Mouse (Mus musculus) forebrain, embryonic 11.5 days (tissue): ENCODE results near the gene Pdpk1. TPM values are rescaled to one million over a fixed set of nuclear protein-coding genes. Genes with fewer than 3 reads are reported as not detected.

ENCODE experiments used
- ATAC-seq: fragments of 200-750 bp; cut with Nextera tagmentation; replicated peaks from 2 replicates; pipeline ENCODE4 v1.8.0; 2017; ENCODE audit warnings: moderate TSS enrichment; ENCODE audit not compliant: low FRiP score
- DNase-seq: peaks from one replicate; pipeline ENCODE4 v3.0.0-alpha.2; 2017; ENCODE audit warnings: low spot score
- H3K27ac ChIP-seq: fragments of 300-500 bp; sonication (generic); 2 replicates; pipeline ENCODE4 v1.5.1; 2014; ENCODE audit warnings: low read depth, low read length
- H3K27me3 ChIP-seq: fragments of 300-500 bp; sonication (generic); 2 replicates; pipeline ENCODE4 v1.6.1; 2014; ENCODE audit warnings: mild to moderate bottlenecking, low read length, mixed read lengths; ENCODE audit not compliant: control insufficient read depth, insufficient read depth
- H3K36me3 ChIP-seq: fragments of 300-500 bp; sonication (generic); 2 replicates; pipeline ENCODE4 v1.6.1; 2014; ENCODE audit warnings: mild to moderate bottlenecking, low read length, moderate library complexity, mixed read lengths; ENCODE audit not compliant: control insufficient read depth, insufficient read depth
- H3K4me1 ChIP-seq: fragments of 300-500 bp; sonication (generic); replicated peaks from 2 replicates; pipeline ENCODE4 v1.6.1; 2014; ENCODE audit warnings: low read length, mixed read lengths; ENCODE audit not compliant: control insufficient read depth, insufficient read depth
- H3K4me2 ChIP-seq: fragments of 300-500 bp; sonication (generic); 2 replicates; pipeline ENCODE4 v1.6.1; 2014; ENCODE audit warnings: low read depth, mild to moderate bottlenecking, low read length, moderate library complexity, mixed read lengths; ENCODE audit not compliant: severe bottlenecking
- H3K4me3 ChIP-seq: fragments of 300-500 bp; sonication (generic); 2 replicates; pipeline ENCODE4 v1.5.1; 2014; ENCODE audit warnings: low read depth, low read length
- H3K9ac ChIP-seq: fragments of 300-500 bp; sonication (generic); 2 replicates; pipeline ENCODE4 v1.6.1; 2014; ENCODE audit warnings: low read length
- H3K9me3 ChIP-seq: fragments of 300-500 bp; sonication (generic); 2 replicates; pipeline ENCODE4 v1.6.1; 2016; ENCODE audit warnings: low read length, mixed read lengths; ENCODE audit not compliant: control insufficient read depth
- WGBS: fragments of 180-500 bp; shearing (Covaris S2); extraction: QIAGEN DNeasy Blood & Tissue Kit; methylation state at CpG from one replicate; pipeline ENCODE4 v1.1.7; 2014; 5-methylcytosine and 5-hydroxymethylcytosine counted together
- polyA plus RNA-seq: library from polyadenylated mRNA; unstranded; fragments of >200 nt; fragmentation: Nextera tagmentation; extraction: Ambion mirVana; gene quantifications from 2 replicates; pipeline ENCODE4 v1.2.1, GENCODE M21; 2014

Pdpk1 gene
- polyA plus RNA-seq, 1 experiment from 2014 or later, result 46.6 TPM

GRCm38 (mm10) chr17:24084593-24084992, 66.1 kb downstream of the Pdpk1 start:
- H3K36me3 ChIP-seq, result no peaks in the 10 kb centered on the region; the same call in 1 of the 2 replicates
- no peak for ATAC-seq
- H3K27ac ChIP-seq, result no peak overlapping the region
- no peak overlapping the region for H3K9ac ChIP-seq
- H3K4me1 ChIP-seq, result no peaks in the 10 kb centered on the region
- H3K27me3 ChIP-seq, result no peaks in the 10 kb centered on the region
- no peak overlapping the region for H3K4me2 ChIP-seq
- H3K4me3 ChIP-seq, result no peak overlapping the region
- H3K9me3 ChIP-seq, result no peaks in the 10 kb centered on the region
- WGBS, result 80% methylated on average over 1 of the region's 1 CpGs
- no peak for DNase-seq

GRCm38 (mm10) chr17:24077101-24077500, 73.6 kb downstream of the Pdpk1 start:
- no peak for DNase-seq
- H3K4me2 ChIP-seq, result no peak overlapping the region
- H3K4me1 ChIP-seq, result peaks cover under 1% of the 10 kb centered on the region; the same call in 1 of the 2 replicates
- no peaks in the 10 kb centered on the region for H3K9me3 ChIP-seq
- no peak for ATAC-seq
- H3K27ac ChIP-seq, result no peak overlapping the region
- no peaks in the 10 kb centered on the region for H3K27me3 ChIP-seq
- WGBS, result 90% methylated on average over 2 of the region's 2 CpGs
- H3K4me3 ChIP-seq, result no peak overlapping the region
- peaks cover 6% of the 10 kb centered on the region; the same call in 1 of the 2 replicates for H3K36me3 ChIP-seq
- no peak overlapping the region for H3K9ac ChIP-seq

GRCm38 (mm10) chr17:24072919-24073696, 77.6 kb downstream of the Pdpk1 start, which contains the start of gene Kctd5:
Gene Kctd5, minus strand, starts transcription at chr17:24073485.
- H3K4me2 ChIP-seq, result peak within 1 kb of the TSS; percentile 69
- H3K4me1 ChIP-seq, result peaks cover 2% of the 10 kb centered on the region
- WGBS, result under 1% methylated on average over 61 of the region's 62 CpGs
- peak within 1 kb of the TSS; percentile 60 for H3K4me3 ChIP-seq
- ATAC-seq (peak; percentile 98), DNase-seq (peak; percentile 97)
- no peaks in the 10 kb centered on the region for H3K9me3 ChIP-seq
- peak within 1 kb of the TSS; percentile 1; the same call in 1 of the 2 replicates for H3K27ac ChIP-seq
- H3K27me3 ChIP-seq, result no peaks in the 10 kb centered on the region
- 0 out of 2 replicates have a peak, but pooled peaks cover under 1% of the 10 kb centered on the region for H3K36me3 ChIP-seq
- H3K9ac ChIP-seq, result peak within 1 kb of the TSS; percentile 73

- DNase-seq (no peak), ATAC-seq (no peak)
- H3K9ac ChIP-seq, result no peak overlapping the region
- no peak overlapping the region for H3K4me3 ChIP-seq
- H3K9me3 ChIP-seq, result no peaks in the 10 kb centered on the region
- H3K4me2 ChIP-seq, result no peak overlapping the region
- no peak overlapping the region for H3K27ac ChIP-seq
- WGBS, result 94% methylated on average over 3 of the region's 3 CpGs
- H3K36me3 ChIP-seq, result no peaks in the 10 kb centered on the region
- H3K27me3 ChIP-seq, result no peaks in the 10 kb centered on the region
- H3K4me1 ChIP-seq, result peaks cover 2% of the 10 kb centered on the region
Measured at GRCm38 (mm10) chr17:24069531-24069930, 81.2 kb downstream of the Pdpk1 start.

- H3K27ac ChIP-seq, result no peak overlapping the region
- DNase-seq, result no peak
- WGBS, result 89% methylated on average over 5 of the region's 5 CpGs
Measured at GRCm38 (mm10) chr17:24068271-24068670, 82.5 kb downstream of the Pdpk1 start.

GRCm38 (mm10) chr17:24062459-24063155, 88.1 kb downstream of the Pdpk1 start:
- Histone ChIP-seq H3K9ac (no peak overlapping the region), H3K9me3 (no peaks in the 10 kb centered on the region), H3K27ac (no peak overlapping the region), H3K4me2 (no peak overlapping the region), H3K36me3 (peaks cover 10% of the 10 kb centered on the region), H3K27me3 (no peaks in the 10 kb centered on the region), H3K4me3 (no peak overlapping the region), H3K4me1 (no peaks in the 10 kb centered on the region)
- ATAC-seq (no peak), DNase-seq (no peak)
- WGBS, result 80% methylated on average over 4 of the region's 4 CpGs

More at GRCm38 (mm10) chr17:24068271-24068670, 82.5 kb downstream of the Pdpk1 start:
- ATAC-seq, result no peak
- H3K9ac ChIP-seq, result no peak overlapping the region
- peaks cover 2% of the 10 kb centered on the region for H3K4me1 ChIP-seq
- no peaks in the 10 kb centered on the region for H3K9me3 ChIP-seq
- H3K27me3 ChIP-seq, result no peaks in the 10 kb centered on the region
- no peak overlapping the region for H3K4me3 ChIP-seq
- H3K4me2 ChIP-seq, result no peak overlapping the region
- no peaks in the 10 kb centered on the region for H3K36me3 ChIP-seq

GRCm38 (mm10) chr17:24057730-24058245, 92.9 kb downstream of the Pdpk1 start:
- H3K27ac ChIP-seq, result no peak overlapping the region
- no peaks in the 10 kb centered on the region for H3K27me3 ChIP-seq
- no peaks in the 10 kb centered on the region for H3K4me1 ChIP-seq
- no peak overlapping the region for H3K4me3 ChIP-seq
- DNase-seq, result no peak
- no peaks in the 10 kb centered on the region for H3K9me3 ChIP-seq
- no peak overlapping the region for H3K4me2 ChIP-seq
- 90% methylated on average over 5 of the region's 5 CpGs for WGBS
- ATAC-seq, result no peak
- no peak overlapping the region for H3K9ac ChIP-seq
- peaks cover 14% of the 10 kb centered on the region for H3K36me3 ChIP-seq

- Histone ChIP-seq H3K9ac (no peak overlapping the region), H3K27ac (no peak overlapping the region), H3K4me1 (no peaks in the 10 kb centered on the region), H3K9me3 (no peaks in the 10 kb centered on the region), H3K36me3 (peaks cover 14% of the 10 kb centered on the region), H3K4me2 (no peak overlapping the region), H3K27me3 (no peaks in the 10 kb centered on the region), H3K4me3 (no peak overlapping the region)
- DNase-seq, result no peak
- WGBS, result 93% methylated on average over 14 of the region's 14 CpGs
- ATAC-seq, result no peak
Measured at GRCm38 (mm10) chr17:24056636-24057625, 93.8 kb downstream of the Pdpk1 start.
